Mouse (Mus musculus): ENCODE data around the gene Add3. TPM values are rescaled to one million over a fixed set of nuclear protein-coding genes. Genes with fewer than 3 reads are reported as not detected.

The Add3 gene
- total and polyA plus RNA-seq, 2 experiments from 2014 or later: 51.9 to 54.6 TPM

- Histone ChIP-seq H3K27me3 (ENCODE audit: insufficient read depth, low read length) (no peaks in the 10 kb centered on the region), H3K4me1 (ENCODE audit: insufficient read depth, low read length) (0 out of 2 replicates have a peak, but pooled peaks cover 3% of the 10 kb centered on the region), H3K9ac (replicated peaks; ENCODE audit: low read length, poor library complexity, severe bottlenecking) (no peak overlapping the region), H3K4me3 (ENCODE audit: low read depth, low read length) (no peak overlapping the region), H3K36me3 (ENCODE audit: insufficient read depth, low read length) (no peaks in the 10 kb centered on the region), H3K27ac (ENCODE audit: low read depth, low read length) (no peak overlapping the region), H3K4me2 (ENCODE audit: low read depth, low read length, poor library complexity, severe bottlenecking) (no peak overlapping the region), H3K9me3 (ENCODE audit: low read length) (no peaks in the 10 kb centered on the region)
- no peak for ATAC-seq (ENCODE audit: low FRiP score)
- WGBS: 75% methylated on average over 5 of the region's 5 CpGs
- TF ChIP-seq CTCF (IDR thresholded peaks at IDR 0.05): no peak
- no peak for DNase-seq (ENCODE audit: low spot score)
Measured at GRCm38 (mm10) chr19:53168576-53168975, 28.3 kb downstream of the Add3 start.

GRCm38 (mm10) chr19:53170651-53171050 is 30.4 kb downstream of the Add3 start:
- ATAC-seq (ENCODE audit: low FRiP score): no peak
- no peaks in the 10 kb centered on the region for H3K9me3 ChIP-seq (ENCODE audit: low read length)
- no peak overlapping the region for H3K4me3 ChIP-seq (ENCODE audit: low read depth, low read length)
- no peak overlapping the region for H3K27ac ChIP-seq (ENCODE audit: low read depth, low read length)
- no peaks in the 10 kb centered on the region for H3K4me1 ChIP-seq (ENCODE audit: insufficient read depth, low read length)
- H3K4me2 ChIP-seq (ENCODE audit: low read depth, low read length, poor library complexity, severe bottlenecking): no peak overlapping the region
- H3K36me3 ChIP-seq (ENCODE audit: insufficient read depth, low read length): no peaks in the 10 kb centered on the region
- TF ChIP-seq CTCF (IDR thresholded peaks at IDR 0.05): no peak
- H3K9ac ChIP-seq (replicated peaks; ENCODE audit: low read length, poor library complexity, severe bottlenecking): no peak overlapping the region
- WGBS: 77% methylated on average over 5 of the region's 5 CpGs
- DNase-seq (ENCODE audit: low spot score): no peak
- H3K27me3 ChIP-seq (ENCODE audit: insufficient read depth, low read length): no peaks in the 10 kb centered on the region

GRCm38 (mm10) chr19:53174034-53174433 is 33.8 kb downstream of the Add3 start:
- no peaks in the 10 kb centered on the region for H3K4me1 ChIP-seq (ENCODE audit: insufficient read depth, low read length)
- no peaks in the 10 kb centered on the region for H3K36me3 ChIP-seq (ENCODE audit: insufficient read depth, low read length)
- no peak for TF ChIP-seq CTCF (IDR thresholded peaks at IDR 0.05)
- H3K9me3 ChIP-seq (ENCODE audit: low read length): no peaks in the 10 kb centered on the region
- ATAC-seq (ENCODE audit: low FRiP score) (no peak), DNase-seq (ENCODE audit: low spot score) (no peak)
- H3K4me3 ChIP-seq (ENCODE audit: low read depth, low read length): no peak overlapping the region
- no peak overlapping the region for H3K27ac ChIP-seq (ENCODE audit: low read depth, low read length)
- 81% methylated on average over 2 of the region's 2 CpGs for WGBS
- no peak overlapping the region for H3K4me2 ChIP-seq (ENCODE audit: low read depth, low read length, poor library complexity, severe bottlenecking)
- no peaks in the 10 kb centered on the region for H3K27me3 ChIP-seq (ENCODE audit: insufficient read depth, low read length)
- H3K9ac ChIP-seq (replicated peaks; ENCODE audit: low read length, poor library complexity, severe bottlenecking): no peak overlapping the region

GRCm38 (mm10) chr19:53175550-53175949 is 35.3 kb downstream of the Add3 start:
- ATAC-seq (ENCODE audit: low FRiP score) (no peak), DNase-seq (ENCODE audit: low spot score) (no peak)
- 69% methylated on average over 5 of the region's 5 CpGs for WGBS
- Histone ChIP-seq H3K9me3 (ENCODE audit: low read length) (no peaks in the 10 kb centered on the region), H3K4me1 (ENCODE audit: insufficient read depth, low read length) (no peaks in the 10 kb centered on the region), H3K27me3 (ENCODE audit: insufficient read depth, low read length) (no peaks in the 10 kb centered on the region), H3K4me3 (ENCODE audit: low read depth, low read length) (no peak overlapping the region), H3K27ac (ENCODE audit: low read depth, low read length) (no peak overlapping the region), H3K36me3 (ENCODE audit: insufficient read depth, low read length) (no peaks in the 10 kb centered on the region), H3K4me2 (ENCODE audit: low read depth, low read length, poor library complexity, severe bottlenecking) (no peak overlapping the region), H3K9ac (replicated peaks; ENCODE audit: low read length, poor library complexity, severe bottlenecking) (no peak overlapping the region)
- TF ChIP-seq CTCF (IDR thresholded peaks at IDR 0.05): no peak

- H3K9me3 ChIP-seq (ENCODE audit: low read length): no peaks in the 10 kb centered on the region
- H3K9ac ChIP-seq (replicated peaks; ENCODE audit: low read length, poor library complexity, severe bottlenecking): no peak overlapping the region
- no peak overlapping the region for H3K27ac ChIP-seq (ENCODE audit: low read depth, low read length)
- DNase-seq (ENCODE audit: low spot score): no peak
- 95% methylated on average over 4 of the region's 4 CpGs for WGBS
- ATAC-seq (ENCODE audit: low FRiP score): no peak
- H3K27me3 ChIP-seq (ENCODE audit: insufficient read depth, low read length): no peaks in the 10 kb centered on the region
- no peaks in the 10 kb centered on the region; the same call in 1 of the 2 replicates for H3K4me1 ChIP-seq (ENCODE audit: insufficient read depth, low read length)
- H3K36me3 ChIP-seq (ENCODE audit: insufficient read depth, low read length): no peaks in the 10 kb centered on the region
- H3K4me3 ChIP-seq (ENCODE audit: low read depth, low read length): no peak overlapping the region
- no peak for TF ChIP-seq CTCF (IDR thresholded peaks at IDR 0.05)
- H3K4me2 ChIP-seq (ENCODE audit: low read depth, low read length, poor library complexity, severe bottlenecking): no peak overlapping the region
Measured at GRCm38 (mm10) chr19:53176518-53176917, 36.3 kb downstream of the Add3 start.

- H3K27me3 ChIP-seq (ENCODE audit: insufficient read depth, low read length): no peaks in the 10 kb centered on the region
- H3K9me3 ChIP-seq (ENCODE audit: low read length): no peaks in the 10 kb centered on the region
- H3K4me2 ChIP-seq (ENCODE audit: low read depth, low read length, poor library complexity, severe bottlenecking): no peak overlapping the region
- no peak overlapping the region for H3K9ac ChIP-seq (replicated peaks; ENCODE audit: low read length, poor library complexity, severe bottlenecking)
- no peaks in the 10 kb centered on the region; the same call in 1 of the 2 replicates for H3K4me1 ChIP-seq (ENCODE audit: insufficient read depth, low read length)
- 92% methylated on average over 20 of the region's 20 CpGs for WGBS
- H3K27ac ChIP-seq (ENCODE audit: low read depth, low read length): no peak overlapping the region
- no peak for TF ChIP-seq CTCF (IDR thresholded peaks at IDR 0.05)
- DNase-seq (ENCODE audit: low spot score): no peak
- no peak for ATAC-seq (ENCODE audit: low FRiP score)
- no peaks in the 10 kb centered on the region for H3K36me3 ChIP-seq (ENCODE audit: insufficient read depth, low read length)
- no peak overlapping the region for H3K4me3 ChIP-seq (ENCODE audit: low read depth, low read length)
Measured at GRCm38 (mm10) chr19:53178611-53179528, 38.6 kb downstream of the Add3 start.

Data from midbrain, postnatal 0 days (tissue).